Mouse (Mus musculus) cerebellum, adult 18-20 months (tissue): Measurements from ENCODE around the gene 4930435E12Rik.
"Not testable (repeated sequence)": the region's sequence is repeated elsewhere in the genome, so short reads cannot be mapped to it uniquely, and the experiment has no call there.

Source experiments
- DNase-seq, 2 experiments: peaks; one replicate each; pipeline ENCODE4 v3.0.0; 2021

Gene 4930435E12Rik

GRCm38 (mm10) chr16:38828649-38829048 is at the start of gene 4930435E12Rik:
Gene 4930435E12Rik (minus strand): TSS chr16:38828749.
- no peak for DNase-seq

- no peak for DNase-seq
Observed at GRCm38 (mm10) chr16:38874481-38874880, 45.9 kb upstream of the 4930435E12Rik start.

- DNase-seq = no peak
Observed at GRCm38 (mm10) chr16:38873231-38873630, 44.7 kb upstream of the 4930435E12Rik start.

- no peak for DNase-seq
Observed at GRCm38 (mm10) chr16:38864358-38864757, 35.8 kb upstream of the 4930435E12Rik start.

- DNase-seq = no peak
Observed at GRCm38 (mm10) chr16:38860548-38860947, 32.0 kb upstream of the 4930435E12Rik start.

- DNase-seq = peak; percentile 5 to 14
Observed at GRCm38 (mm10) chr16:38858120-38858749, 29.7 kb upstream of the 4930435E12Rik start.

GRCm38 (mm10) chr16:38812521-38812920 is 16.0 kb downstream of the 4930435E12Rik start:
- peak; percentile 21 to 40 for DNase-seq

GRCm38 (mm10) chr16:38810196-38810595 is 18.4 kb downstream of the 4930435E12Rik start:
- DNase-seq = no peak

- not testable (repeated sequence) for DNase-seq
Observed at GRCm38 (mm10) chr16:38807796-38808195, 20.8 kb downstream of the 4930435E12Rik start.

- DNase-seq = no peak
Observed at GRCm38 (mm10) chr16:38800091-38800490, 28.5 kb downstream of the 4930435E12Rik start, which contains the start of gene Upk1b. Gene Upk1b (minus strand): TSS chr16:38800328.

GRCm38 (mm10) chr16:38798957-38799450 is 29.5 kb downstream of the 4930435E12Rik start:
- DNase-seq = no peak

GRCm38 (mm10) chr16:38793120-38793519 is 35.4 kb downstream of the 4930435E12Rik start:
- no peak for DNase-seq

GRCm38 (mm10) chr16:38789966-38790365 is 38.6 kb downstream of the 4930435E12Rik start:
- DNase-seq = no peak

GRCm38 (mm10) chr16:38789016-38789415 is 39.5 kb downstream of the 4930435E12Rik start:
- DNase-seq = no peak

GRCm38 (mm10) chr16:38785301-38785700 is 43.2 kb downstream of the 4930435E12Rik start:
- DNase-seq = no peak

- no peak for DNase-seq
Observed at GRCm38 (mm10) chr16:38782524-38783067, 46.0 kb downstream of the 4930435E12Rik start.

GRCm38 (mm10) chr16:38781946-38782345 is 46.6 kb downstream of the 4930435E12Rik start:
- DNase-seq = no peak

GRCm38 (mm10) chr16:38780960-38781572 is 47.5 kb downstream of the 4930435E12Rik start:
- no peak for DNase-seq

GRCm38 (mm10) chr16:38776342-38776741 is 52.2 kb downstream of the 4930435E12Rik start:
- DNase-seq = no peak

GRCm38 (mm10) chr16:38774964-38775746 is 53.4 kb downstream of the 4930435E12Rik start:
- no peak for DNase-seq

GRCm38 (mm10) chr16:38772906-38773496 is 55.5 kb downstream of the 4930435E12Rik start:
- no peak for DNase-seq

- DNase-seq = no peak
Observed at GRCm38 (mm10) chr16:38771145-38771544, 57.4 kb downstream of the 4930435E12Rik start.

- no peak for DNase-seq
Observed at GRCm38 (mm10) chr16:38769529-38769928, 59.0 kb downstream of the 4930435E12Rik start.
